Mouse (Mus musculus) forebrain, embryonic 11.5 days (tissue): ENCODE results near the gene Fgf18. TPM values are rescaled to one million over a fixed set of nuclear protein-coding genes. Genes with fewer than 3 reads are reported as not detected.

Experiments
- ATAC-seq: fragments of 200-750 bp; cut with Nextera tagmentation; replicated peaks from 2 replicates; pipeline ENCODE4 v1.8.0; 2017; ENCODE audit warnings: moderate TSS enrichment; ENCODE audit not compliant: low FRiP score
- DNase-seq: peaks from one replicate; pipeline ENCODE4 v3.0.0-alpha.2; 2017; ENCODE audit warnings: low spot score
- H3K27ac ChIP-seq: fragments of 300-500 bp; sonication (generic); 2 replicates; pipeline ENCODE4 v1.5.1; 2014; ENCODE audit warnings: low read depth, low read length
- H3K27me3 ChIP-seq: fragments of 300-500 bp; sonication (generic); 2 replicates; pipeline ENCODE4 v1.6.1; 2014; ENCODE audit warnings: mild to moderate bottlenecking, low read length, mixed read lengths; ENCODE audit not compliant: control insufficient read depth, insufficient read depth
- H3K36me3 ChIP-seq: fragments of 300-500 bp; sonication (generic); 2 replicates; pipeline ENCODE4 v1.6.1; 2014; ENCODE audit warnings: mild to moderate bottlenecking, low read length, moderate library complexity, mixed read lengths; ENCODE audit not compliant: control insufficient read depth, insufficient read depth
- H3K4me1 ChIP-seq: fragments of 300-500 bp; sonication (generic); replicated peaks from 2 replicates; pipeline ENCODE4 v1.6.1; 2014; ENCODE audit warnings: low read length, mixed read lengths; ENCODE audit not compliant: control insufficient read depth, insufficient read depth
- H3K4me2 ChIP-seq: fragments of 300-500 bp; sonication (generic); 2 replicates; pipeline ENCODE4 v1.6.1; 2014; ENCODE audit warnings: low read depth, mild to moderate bottlenecking, low read length, moderate library complexity, mixed read lengths; ENCODE audit not compliant: severe bottlenecking
- H3K4me3 ChIP-seq: fragments of 300-500 bp; sonication (generic); 2 replicates; pipeline ENCODE4 v1.5.1; 2014; ENCODE audit warnings: low read depth, low read length
- H3K9ac ChIP-seq: fragments of 300-500 bp; sonication (generic); 2 replicates; pipeline ENCODE4 v1.6.1; 2014; ENCODE audit warnings: low read length
- H3K9me3 ChIP-seq: fragments of 300-500 bp; sonication (generic); 2 replicates; pipeline ENCODE4 v1.6.1; 2016; ENCODE audit warnings: low read length, mixed read lengths; ENCODE audit not compliant: control insufficient read depth
- WGBS: fragments of 180-500 bp; shearing (Covaris S2); extraction: QIAGEN DNeasy Blood & Tissue Kit; methylation state at CpG from one replicate; pipeline ENCODE4 v1.1.7; 2014; 5-methylcytosine and 5-hydroxymethylcytosine counted together
- polyA plus RNA-seq: library from polyadenylated mRNA; unstranded; fragments of >200 nt; fragmentation: Nextera tagmentation; extraction: Ambion mirVana; gene quantifications from 2 replicates; pipeline ENCODE4 v1.2.1, GENCODE M21; 2014

Gene Fgf18
- polyA plus RNA-seq, 1 experiment from 2014 or later: 2.7 TPM

GRCm38 (mm10) chr11:33079424-33079823, 67.8 kb downstream of the Fgf18 start:
- H3K9ac ChIP-seq: no peak overlapping the region
- no peak for ATAC-seq
- H3K9me3 ChIP-seq: no peaks in the 10 kb centered on the region
- DNase-seq: no peak
- no peaks in the 10 kb centered on the region for H3K27me3 ChIP-seq
- H3K4me2 ChIP-seq: no peak overlapping the region
- no peaks in the 10 kb centered on the region for H3K36me3 ChIP-seq
- 72% methylated on average over 6 of the region's 6 CpGs for WGBS
- 0 out of 2 replicates have a peak, but pooled peaks cover 2% of the 10 kb centered on the region for H3K4me1 ChIP-seq
- no peak overlapping the region for H3K4me3 ChIP-seq
- no peak overlapping the region for H3K27ac ChIP-seq

GRCm38 (mm10) chr11:33078036-33078435, 69.2 kb downstream of the Fgf18 start:
- WGBS: 40% methylated on average over 7 of the region's 7 CpGs
- H3K27me3 ChIP-seq: no peaks in the 10 kb centered on the region
- H3K27ac ChIP-seq: no peak overlapping the region
- H3K4me2 ChIP-seq: no peak overlapping the region
- DNase-seq (peak; percentile 53), ATAC-seq (0 out of 2 replicates have a peak, but pooled peaks have one; percentile 27)
- H3K36me3 ChIP-seq: no peaks in the 10 kb centered on the region
- H3K9ac ChIP-seq: no peak overlapping the region
- H3K9me3 ChIP-seq: no peaks in the 10 kb centered on the region
- 0 out of 2 replicates have a peak, but pooled peaks cover 2% of the 10 kb centered on the region for H3K4me1 ChIP-seq
- H3K4me3 ChIP-seq: no peak overlapping the region

GRCm38 (mm10) chr11:33075293-33075692, 71.9 kb downstream of the Fgf18 start:
- no peak overlapping the region for H3K9ac ChIP-seq
- H3K4me1 ChIP-seq: 0 out of 2 replicates have a peak, but pooled peaks cover 2% of the 10 kb centered on the region
- H3K36me3 ChIP-seq: no peaks in the 10 kb centered on the region
- WGBS: 73% methylated on average over 8 of the region's 8 CpGs
- no peaks in the 10 kb centered on the region for H3K27me3 ChIP-seq
- H3K4me3 ChIP-seq: no peak overlapping the region
- ATAC-seq: no peak
- H3K4me2 ChIP-seq: no peak overlapping the region
- no peak overlapping the region for H3K27ac ChIP-seq
- H3K9me3 ChIP-seq: no peaks in the 10 kb centered on the region
- no peak for DNase-seq

- H3K27me3 ChIP-seq: no peaks in the 10 kb centered on the region
- no peak overlapping the region for H3K4me3 ChIP-seq
- ATAC-seq: no peak
- no peak overlapping the region for H3K4me2 ChIP-seq
- no peak overlapping the region for H3K9ac ChIP-seq
- H3K27ac ChIP-seq: no peak overlapping the region
- H3K9me3 ChIP-seq: no peaks in the 10 kb centered on the region
- H3K36me3 ChIP-seq: no peaks in the 10 kb centered on the region
- H3K4me1 ChIP-seq: 0 out of 2 replicates have a peak, but pooled peaks cover 2% of the 10 kb centered on the region
- WGBS: 89% methylated on average over 7 of the region's 7 CpGs
- no peak for DNase-seq
These were observed 72.7 kb downstream of the Fgf18 start for GRCm38 (mm10) chr11:33074541-33074940.

GRCm38 (mm10) chr11:33071358-33071922, 75.8 kb downstream of the Fgf18 start:
- Histone ChIP-seq H3K4me2 (no peak overlapping the region), H3K27me3 (no peaks in the 10 kb centered on the region), H3K9me3 (no peaks in the 10 kb centered on the region), H3K9ac (no peak overlapping the region), H3K36me3 (no peaks in the 10 kb centered on the region), H3K4me3 (no peak overlapping the region), H3K4me1 (no peaks in the 10 kb centered on the region), H3K27ac (no peak overlapping the region)
- WGBS: 95% methylated on average over 5 of the region's 5 CpGs
- DNase-seq: no peak
- no peak for ATAC-seq

- Histone ChIP-seq H3K4me2 (no peak overlapping the region), H3K27me3 (no peaks in the 10 kb centered on the region), H3K27ac (no peak overlapping the region), H3K9me3 (no peaks in the 10 kb centered on the region), H3K9ac (no peak overlapping the region), H3K4me3 (no peak overlapping the region), H3K4me1 (no peaks in the 10 kb centered on the region), H3K36me3 (no peaks in the 10 kb centered on the region)
- 73% methylated on average over 6 of the region's 6 CpGs for WGBS
- DNase-seq (no peak), ATAC-seq (0 out of 2 replicates have a peak, but pooled peaks have one; percentile 36)
These were observed 76.7 kb downstream of the Fgf18 start for GRCm38 (mm10) chr11:33070520-33070919.

Other genes with a start within 250 kb of the Fgf18 start
- gene Npm1, start 15.8 kb upstream of the Fgf18 start, polyA plus RNA-seq: 1,065 and 1,104 TPM in 2 replicates
- not detected in 2 replicates for gene Tlx3, start 56.2 kb upstream of the Fgf18 start, polyA plus RNA-seq
- gene Gm12117, start 129.3 kb upstream of the Fgf18 start, polyA plus RNA-seq: not detected in 2 replicates